Mouse (Mus musculus): Measurements from ENCODE around the gene Trim46.

The Trim46 gene

DNA sequence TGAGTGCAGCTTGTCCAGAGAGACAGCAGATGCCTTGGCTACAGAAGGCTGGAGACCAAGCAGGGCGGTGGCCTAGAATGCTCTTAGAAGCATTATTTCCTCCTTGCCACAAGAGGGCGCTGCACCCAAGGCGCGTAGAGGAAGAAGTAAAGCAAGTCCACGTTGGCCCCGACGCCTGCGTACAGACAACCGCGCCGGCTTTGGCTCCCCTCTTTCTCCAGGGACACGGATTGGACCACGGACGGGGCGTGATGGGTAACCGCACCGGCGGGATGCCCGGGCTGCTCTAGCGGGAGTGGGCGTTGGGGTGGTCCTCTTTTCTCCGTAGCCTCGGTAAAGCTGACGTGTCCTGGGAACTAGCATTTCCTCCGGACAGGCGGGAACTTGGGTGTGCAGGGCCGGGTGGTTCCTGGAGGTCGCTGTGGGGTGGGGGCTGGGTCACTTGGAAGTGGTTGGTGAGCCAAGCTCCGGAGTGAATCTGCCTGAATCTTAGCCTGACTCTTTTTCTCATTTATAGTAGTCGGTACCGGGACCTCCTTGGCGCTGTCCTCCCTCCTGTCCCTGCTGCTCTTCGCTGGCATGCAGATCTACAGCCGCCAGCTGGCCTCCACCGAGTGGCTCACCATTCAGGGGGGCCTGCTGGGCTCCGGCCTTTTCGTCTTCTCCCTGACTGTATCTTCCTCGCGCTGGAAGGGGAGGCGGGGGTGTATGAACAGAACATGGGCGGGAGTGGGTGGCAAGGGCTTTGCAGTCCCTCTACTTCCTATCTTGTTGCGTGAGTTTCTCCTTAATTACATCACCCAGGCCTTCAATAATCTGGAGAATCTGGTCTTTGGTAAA, at the start of gene Trim46:
Trim46 (minus strand) TSS at position 49 of the 840 bp plus-strand sequence.
- DNase-seq (ENCODE audit: low spot score), result peak; percentile 84

- no peak for DNase-seq (ENCODE audit: low spot score)
Measured at GRCm38 (mm10) chr3:89295685-89296230, 49.6 kb upstream of the Trim46 start.

GRCm38 (mm10) chr3:89294195-89294594, 48.1 kb upstream of the Trim46 start:
- no peak for DNase-seq (ENCODE audit: low spot score)

DNA sequence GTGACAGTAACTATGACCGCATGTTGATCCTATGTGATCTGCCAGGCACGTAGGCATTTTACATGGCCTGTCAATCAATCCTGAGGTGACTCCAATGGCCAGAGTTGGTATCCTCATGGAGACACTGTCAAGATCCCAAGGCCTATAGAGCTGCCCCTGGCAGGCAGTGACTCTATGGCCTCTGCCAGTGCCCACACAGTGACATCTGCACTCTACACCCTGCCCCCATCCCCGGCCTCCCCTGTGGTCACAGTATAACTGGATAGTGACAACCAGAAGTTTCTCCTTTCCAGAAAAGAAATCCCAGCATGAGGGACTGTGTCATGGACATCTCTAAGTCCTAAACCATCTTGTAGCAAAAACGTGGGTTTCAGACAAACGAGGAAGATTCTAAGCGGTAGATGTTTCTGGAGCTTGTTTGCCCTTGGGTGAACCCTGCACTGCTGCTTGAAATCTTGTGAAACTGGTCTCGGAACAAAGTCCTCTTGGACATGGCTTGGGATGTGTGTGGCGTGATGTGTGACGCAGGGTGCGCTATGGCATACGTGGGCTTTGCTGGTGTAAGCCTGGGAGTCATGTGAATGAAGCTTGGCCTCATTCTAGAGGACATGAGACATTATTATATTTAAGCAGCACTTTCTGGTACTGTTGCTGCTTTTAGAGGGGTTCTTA, 47.3 kb upstream of the Trim46 start:
- DNase-seq (ENCODE audit: low spot score), result no peak

DNA sequence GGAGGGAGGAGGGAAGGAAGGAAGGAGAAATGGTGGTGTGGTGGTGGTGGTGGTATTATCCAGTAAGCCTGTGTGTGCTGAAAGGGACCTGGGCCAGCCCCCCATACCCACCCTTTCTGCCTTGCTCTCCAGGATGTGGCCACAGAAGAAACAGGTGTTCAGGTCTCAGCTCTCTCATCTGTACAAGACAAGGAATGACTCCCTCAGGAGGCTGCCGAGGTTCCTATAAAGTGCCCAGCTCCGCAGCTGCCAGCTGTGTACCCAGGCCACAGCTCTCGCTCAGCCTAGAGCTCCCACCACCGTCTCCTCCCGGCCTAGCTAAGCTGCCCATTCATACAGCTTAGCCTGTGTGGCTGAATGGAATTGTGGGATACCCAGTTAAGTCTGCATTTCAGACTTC, 46.2 kb upstream of the Trim46 start:
- no peak for DNase-seq (ENCODE audit: low spot score)

DNA sequence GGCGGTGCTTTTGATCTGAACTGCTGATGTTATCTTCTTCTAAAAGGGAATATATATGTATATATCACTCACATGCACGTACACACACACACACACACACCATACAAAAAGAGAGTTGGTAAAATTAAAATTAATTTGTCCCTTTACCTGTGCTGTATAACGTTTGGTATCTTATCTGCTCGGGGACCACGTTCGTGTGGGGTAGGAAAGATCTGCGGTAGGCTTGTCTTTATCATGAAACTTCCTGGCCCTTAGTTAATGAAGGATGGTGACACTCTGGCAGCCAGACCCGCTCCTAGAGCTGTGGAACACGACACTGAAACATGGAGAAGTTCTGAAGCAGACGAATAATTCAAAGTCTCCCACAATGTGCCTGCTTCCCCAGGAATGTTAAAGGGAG, 45.8 kb upstream of the Trim46 start:
- no peak for DNase-seq (ENCODE audit: low spot score)

DNA sequence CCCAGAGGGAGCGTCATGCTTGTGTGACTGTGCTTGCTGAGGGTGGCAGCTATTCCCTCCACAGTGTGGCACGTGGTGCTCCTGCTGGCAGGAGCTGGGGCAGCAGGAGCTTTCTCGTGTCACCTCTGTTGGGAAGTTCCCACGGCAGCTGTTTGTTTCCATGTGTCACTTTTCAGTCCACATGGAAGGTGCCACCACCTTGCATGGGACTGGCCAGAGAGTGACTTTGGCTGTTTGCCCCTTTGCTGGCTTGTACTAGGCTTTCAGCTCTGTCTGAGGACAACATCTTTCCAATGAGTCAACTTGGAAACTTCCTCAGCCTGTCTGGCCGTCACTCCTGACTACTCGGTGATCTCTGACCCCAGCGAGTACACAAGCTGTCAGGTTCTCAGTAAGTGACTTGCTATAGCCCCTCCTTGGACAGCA, 42.4 kb upstream of the Trim46 start:
- DNase-seq (ENCODE audit: low spot score), result no peak

GRCm38 (mm10) chr3:89287286-89287685, 41.2 kb upstream of the Trim46 start:
- DNase-seq (ENCODE audit: low spot score), result no peak

DNA sequence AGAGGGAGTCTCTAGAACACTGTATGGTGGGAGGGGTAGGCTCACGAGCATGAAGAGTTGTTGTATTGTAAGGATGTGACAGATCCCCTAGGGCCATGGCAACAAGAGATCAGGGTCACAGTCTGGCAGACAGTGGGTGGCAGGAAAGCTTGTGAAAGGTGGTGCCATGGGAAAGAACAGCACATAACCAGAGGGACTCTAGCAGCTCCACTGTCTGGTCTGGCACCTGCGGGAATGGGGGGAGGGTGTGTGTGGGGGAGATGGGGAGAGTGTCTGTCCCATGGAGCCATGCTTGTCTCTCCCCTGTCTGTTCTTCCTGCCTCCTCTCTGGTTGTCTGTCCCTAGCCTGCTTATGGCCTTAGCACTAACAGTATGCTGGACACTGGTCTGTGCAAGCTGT, 39.4 kb upstream of the Trim46 start:
- no peak for DNase-seq (ENCODE audit: low spot score)

GRCm38 (mm10) chr3:89284261-89284660, 38.2 kb upstream of the Trim46 start:
- no peak for DNase-seq (ENCODE audit: low spot score)

GRCm38 (mm10) chr3:89282291-89282643, 36.2 kb upstream of the Trim46 start:
- DNase-seq (ENCODE audit: low spot score), result no peak

GRCm38 (mm10) chr3:89281579-89282290, 35.6 kb upstream of the Trim46 start:
- peak; percentile 77 for DNase-seq (ENCODE audit: low spot score)

- DNase-seq (ENCODE audit: low spot score), result peak; percentile 48
Measured at GRCm38 (mm10) chr3:89280606-89281511, 34.8 kb upstream of the Trim46 start, which contains the start of gene Efna1. Gene Efna1 (minus strand): TSS chr3:89281142.

DNA sequence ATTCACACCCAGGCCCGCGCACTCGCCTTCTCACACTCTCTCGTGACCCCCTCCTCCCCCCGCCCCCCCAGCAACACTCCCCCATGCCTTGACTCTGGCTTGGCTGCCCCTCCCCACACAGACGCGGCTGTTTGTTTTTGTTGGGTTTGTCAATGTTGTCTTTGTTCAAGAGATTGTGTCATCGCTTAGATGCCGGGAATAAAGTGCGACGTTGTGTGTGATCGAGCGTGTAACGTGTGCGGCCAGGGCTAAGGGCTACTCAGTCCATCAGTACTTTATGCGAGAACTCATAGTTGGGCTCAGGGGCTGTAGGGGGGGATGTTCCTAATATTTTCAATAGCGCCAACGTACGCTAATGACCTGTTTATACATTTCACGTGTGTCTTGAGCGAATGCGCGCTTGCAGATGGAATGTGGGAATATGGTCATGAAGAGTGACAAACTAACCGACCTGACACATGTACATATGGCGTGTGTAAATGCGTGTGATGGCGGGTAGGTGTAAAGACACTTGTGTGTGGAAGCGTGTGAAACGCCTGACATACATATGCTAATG, 34.0 kb upstream of the Trim46 start:
- DNase-seq (ENCODE audit: low spot score), result no peak

- DNase-seq (ENCODE audit: low spot score), result peak; percentile 69
Measured at GRCm38 (mm10) chr3:89279153-89279890, 33.2 kb upstream of the Trim46 start.

GRCm38 (mm10) chr3:89278643-89279042, 32.5 kb upstream of the Trim46 start:
- no peak for DNase-seq (ENCODE audit: low spot score)

DNA sequence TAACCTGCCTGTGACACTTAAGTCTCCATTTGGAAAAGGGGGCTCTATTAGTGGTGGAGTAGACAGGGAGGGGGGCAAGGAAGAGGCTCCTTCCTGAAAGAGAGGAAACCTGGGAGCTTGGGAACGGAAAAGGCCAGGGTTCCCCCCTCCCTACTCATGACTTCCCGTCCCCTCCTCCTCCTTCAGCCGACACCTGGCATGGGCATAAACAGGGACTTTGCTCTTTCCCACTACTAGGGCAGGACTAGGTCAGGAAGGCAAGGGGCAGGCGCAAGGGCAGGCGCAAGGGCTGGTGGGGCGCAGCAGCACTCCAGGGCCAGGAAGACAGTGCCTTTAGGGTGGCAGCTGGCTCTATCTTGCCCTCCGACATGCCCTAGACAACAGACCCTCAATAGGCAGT, 32.0 kb upstream of the Trim46 start:
- no peak for DNase-seq (ENCODE audit: low spot score)

DNA sequence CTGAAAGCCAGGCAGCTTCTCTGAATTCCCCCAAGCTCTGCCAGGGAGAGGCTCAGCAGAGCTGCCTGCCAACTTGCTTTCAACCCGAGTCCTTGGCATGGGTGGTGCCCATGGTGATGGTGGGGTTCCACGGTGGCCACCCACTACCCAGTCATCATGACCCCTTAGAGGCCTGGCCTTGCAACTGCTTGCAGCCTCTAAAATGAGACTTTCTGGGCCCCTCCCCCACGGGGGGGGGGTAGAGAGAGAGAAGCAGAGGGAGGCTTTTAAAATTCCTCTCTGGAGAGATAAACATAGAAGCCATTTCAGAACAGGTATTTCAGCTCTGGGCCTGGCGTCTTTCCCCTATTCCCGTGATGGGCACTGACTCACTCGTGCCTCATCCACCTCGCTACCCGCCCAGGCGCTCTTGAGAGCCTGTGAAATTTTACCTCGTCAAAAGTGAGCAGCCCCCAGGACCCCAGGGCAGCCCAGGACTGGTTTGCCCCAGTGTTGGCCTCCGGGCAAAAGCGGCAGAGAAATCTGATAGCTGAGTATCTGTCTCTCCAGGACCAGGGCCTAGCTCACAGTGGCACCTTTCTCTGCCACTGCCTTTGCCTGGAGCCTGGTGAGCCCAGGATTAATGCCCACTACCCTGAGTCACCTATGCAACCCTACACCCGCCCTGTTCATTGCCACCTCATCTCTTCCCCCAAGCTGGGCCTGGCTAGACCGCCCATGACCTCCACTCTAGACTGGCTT, 31.3 kb upstream of the Trim46 start:
- DNase-seq (ENCODE audit: low spot score), result no peak

DNA sequence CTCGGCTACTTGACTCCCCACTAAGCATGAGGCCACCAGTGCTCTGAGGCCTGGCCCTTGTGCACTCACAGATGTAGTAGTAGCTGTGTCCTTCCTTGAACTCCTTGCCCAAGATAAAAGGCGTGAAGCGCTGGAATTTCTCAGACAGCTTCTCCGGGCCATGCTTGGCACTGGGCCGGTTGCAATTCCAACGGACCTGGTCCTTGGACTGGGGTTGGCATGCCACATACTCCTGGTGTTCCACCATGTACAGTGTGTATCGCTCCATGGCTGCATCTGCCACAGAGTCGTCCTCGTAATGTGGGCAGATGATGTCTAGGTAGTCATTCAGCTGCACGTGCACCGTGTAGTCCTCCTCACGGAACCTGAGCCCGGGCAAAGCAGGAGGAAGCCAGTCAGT, 30.0 kb upstream of the Trim46 start:
- DNase-seq (ENCODE audit: low spot score), result no peak

GRCm38 (mm10) chr3:89271760-89272159, 25.7 kb upstream of the Trim46 start:
- no peak for DNase-seq (ENCODE audit: low spot score)

All from ovary, postnatal 14 days (tissue).